Mouse (Mus musculus): Measurements from ENCODE around the gene Alkbh4. TPM values are rescaled to one million over a fixed set of nuclear protein-coding genes. Genes with fewer than 3 reads are reported as not detected.

The Alkbh4 gene
- 6.7 TPM for polyA plus RNA-seq (2012; fragmentation: generic; extraction: Trizol)

DNA sequence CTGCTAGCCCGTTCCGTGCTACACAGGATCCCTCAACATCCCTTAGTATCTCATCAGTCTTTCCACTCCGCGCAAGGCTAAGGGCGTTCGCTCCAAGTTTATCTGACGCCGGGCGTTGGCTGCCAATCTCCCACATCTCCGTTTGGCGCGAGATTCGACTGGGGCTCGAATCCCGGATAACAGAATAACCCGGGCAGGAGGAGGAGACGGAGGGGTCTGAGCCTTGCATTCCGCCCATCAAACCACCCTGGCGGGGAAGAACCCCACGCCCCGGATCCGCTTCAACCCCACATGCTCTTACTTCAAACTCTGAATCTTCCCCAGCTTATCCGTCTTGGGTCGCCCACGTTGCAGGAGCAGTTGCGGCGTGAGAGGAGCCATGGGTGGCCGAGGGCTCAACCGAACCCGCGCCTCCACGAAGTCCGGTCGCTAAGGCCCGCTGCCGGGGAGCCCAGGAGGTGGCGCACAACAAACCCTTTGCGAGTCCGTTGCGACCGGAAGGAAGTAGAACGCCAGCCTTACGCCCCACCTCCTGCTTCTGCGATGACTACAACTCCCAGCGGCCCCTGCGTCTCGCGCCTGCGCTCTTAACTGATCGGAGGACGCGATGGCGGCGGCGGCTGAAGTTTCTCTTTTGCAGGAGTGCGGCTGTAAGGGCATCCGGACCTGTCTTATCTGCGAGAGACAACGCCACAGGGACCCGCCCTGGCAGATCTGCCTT is at the start of gene Alkbh4, which contains the start of gene Lrwd1:
Alkbh4 (plus strand) TSS at position 576 of the 721 bp plus-strand sequence.
Lrwd1 (minus strand) TSS at position 504 of the 721 bp plus-strand sequence.
- peaks cover 20% of the 10 kb centered on the region for H3K79me2 ChIP-seq (ENCODE audit: control insufficient read depth, insufficient read depth)
- H3ac ChIP-seq (ENCODE audit: control insufficient read depth, insufficient read length): peak within 1 kb of the TSS; percentile 45
- H3K27me3 ChIP-seq (ENCODE audit: control insufficient read depth, insufficient read depth, insufficient read length): no peaks in the 10 kb centered on the region
- H3K4me2 ChIP-seq (ENCODE audit: low read depth): peak within 1 kb of the TSS; percentile 79
- H3K4me3 ChIP-seq: peak within 1 kb of the TSS; percentile 96
- H3K36me3 ChIP-seq (ENCODE audit: control insufficient read depth, insufficient read depth): peaks cover 2% of the 10 kb centered on the region
- TF ChIP-seq MYOG (IDR thresholded peaks at IDR 0.05; ENCODE audit: control insufficient read depth in 1 of 3, insufficient read depth in 1 of 3, insufficient read length in 2 of 3, low read depth in 2 of 3): peak in 1 of 3 experiments; percentile 9
- peak; percentile 68 for TF ChIP-seq POLR2AphosphoS2 (IDR thresholded peaks at IDR 0.05; ENCODE audit: insufficient read length, low read depth)
- no peak for TF ChIP-seq CEBPB (IDR thresholded peaks at IDR 0.05; ENCODE audit: insufficient read depth, poor library complexity, severe bottlenecking)
- peak; percentile 41 for TF ChIP-seq E2F4 (IDR thresholded peaks at IDR 0.05; ENCODE audit: insufficient read depth)
- peak; percentile 74 for TF ChIP-seq POLR2A (IDR thresholded peaks at IDR 0.05; ENCODE audit: insufficient read length, low read depth)

DNA sequence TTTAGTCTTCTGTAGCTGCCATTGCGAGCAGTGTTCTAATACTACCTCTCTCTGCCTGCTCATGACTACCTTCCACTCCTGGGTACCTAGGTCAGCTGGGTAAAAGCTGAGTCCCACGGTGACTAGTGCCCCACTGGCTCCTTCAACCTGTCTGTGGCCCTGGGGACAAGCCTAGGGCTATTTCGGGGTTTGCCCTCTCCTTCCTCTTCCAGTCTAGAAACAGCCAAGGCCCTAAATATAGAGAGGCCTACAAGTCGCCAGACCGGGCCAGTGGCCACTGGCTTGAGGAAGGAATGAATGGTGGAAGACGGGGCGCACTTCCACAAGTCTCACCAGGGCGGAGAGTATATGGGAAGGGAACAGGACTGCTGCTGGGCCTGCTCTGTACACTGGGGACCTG is 49.7 kb upstream of the Alkbh4 start:
- Histone ChIP-seq H3ac (ENCODE audit: control insufficient read depth, insufficient read length) (no peak overlapping the region), H3K36me3 (ENCODE audit: control insufficient read depth, insufficient read depth) (no peaks in the 10 kb centered on the region), H3K79me2 (ENCODE audit: control insufficient read depth, insufficient read depth) (peaks cover 12% of the 10 kb centered on the region), H3K4me3 (no peak overlapping the region), H3K4me2 (ENCODE audit: low read depth) (peak overlapping the region; percentile 88), H3K27me3 (ENCODE audit: control insufficient read depth, insufficient read depth, insufficient read length) (no peaks in the 10 kb centered on the region)
- no peak for TF ChIP-seq MAX (IDR thresholded peaks at IDR 0.05; ENCODE audit: low read depth)
- TF ChIP-seq TCF3 (IDR thresholded peaks at IDR 0.05; ENCODE audit: insufficient read length, low read depth): no peak
- no peak for TF ChIP-seq SRF (IDR thresholded peaks at IDR 0.05; ENCODE audit: control insufficient read depth, insufficient read length, low read depth)
- TF ChIP-seq USF1 (IDR thresholded peaks at IDR 0.05; ENCODE audit: low read depth): no peak
- TF ChIP-seq POLR2AphosphoS2 (IDR thresholded peaks at IDR 0.05; ENCODE audit: insufficient read length, low read depth): no peak
- TF ChIP-seq MYOG (IDR thresholded peaks at IDR 0.05; ENCODE audit: control insufficient read depth in 1 of 3, insufficient read depth in 1 of 3, insufficient read length in 2 of 3, low read depth in 2 of 3): no peak
- no peak for TF ChIP-seq CEBPB (IDR thresholded peaks at IDR 0.05; ENCODE audit: insufficient read depth, poor library complexity, severe bottlenecking)
- no peak for TF ChIP-seq E2F4 (IDR thresholded peaks at IDR 0.05; ENCODE audit: insufficient read depth)
- TF ChIP-seq REST (IDR thresholded peaks at IDR 0.05; ENCODE audit: insufficient read depth, insufficient read length): no peak
- no peak for TF ChIP-seq POLR2A (IDR thresholded peaks at IDR 0.05; ENCODE audit: insufficient read length, low read depth)
- TF ChIP-seq TCF12 (IDR thresholded peaks at IDR 0.05; ENCODE audit: insufficient read depth, poor library complexity, severe bottlenecking): no peak
- TF ChIP-seq MYOD1 (IDR thresholded peaks at IDR 0.05; ENCODE audit: control insufficient read depth in 1 of 3, insufficient read length in 2 of 3, low read depth in 2 of 3): no peak

DNA sequence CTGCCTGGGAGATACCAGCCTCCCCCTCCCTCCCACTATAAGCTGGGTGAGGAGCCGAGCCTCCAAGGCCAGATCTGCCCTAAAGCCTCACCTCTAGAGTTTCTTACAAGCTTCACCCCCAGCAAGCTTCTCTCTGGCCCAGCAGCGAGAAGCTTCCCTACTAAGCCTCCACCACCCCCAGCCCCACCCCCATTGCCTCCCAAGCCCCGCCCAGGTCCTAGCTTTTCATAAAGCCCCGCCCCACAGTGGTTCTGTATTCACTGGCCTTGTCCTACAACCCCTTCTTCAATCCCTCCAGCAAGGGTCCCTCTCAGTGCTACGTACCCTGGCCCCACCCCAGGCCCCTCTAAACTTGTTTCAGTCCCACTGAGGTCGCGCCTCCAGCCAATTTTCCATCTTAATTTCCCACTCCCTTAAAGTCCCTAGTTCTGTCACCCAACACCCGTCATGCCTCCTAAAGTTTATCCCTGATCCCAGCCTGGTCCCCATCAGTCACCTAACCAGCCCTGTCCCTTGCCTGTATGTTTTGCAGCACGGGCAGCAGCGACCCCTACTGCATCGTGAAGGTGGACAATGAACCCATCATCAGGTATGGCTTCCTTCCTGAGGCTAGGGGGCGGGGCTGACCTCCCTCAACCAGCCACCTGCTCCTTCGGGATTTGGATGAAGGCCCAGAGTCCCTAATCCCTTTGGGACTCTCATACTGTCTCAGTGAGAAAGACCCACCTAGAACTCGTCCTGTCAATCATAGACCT is 46.9 kb upstream of the Alkbh4 start:
- H3K4me2 ChIP-seq (ENCODE audit: low read depth): no peak overlapping the region
- TF ChIP-seq USF1 (IDR thresholded peaks at IDR 0.05; ENCODE audit: low read depth) (no peak), MAX (IDR thresholded peaks at IDR 0.05; ENCODE audit: low read depth) (no peak), SRF (IDR thresholded peaks at IDR 0.05; ENCODE audit: control insufficient read depth, insufficient read length, low read depth) (no peak), TCF12 (IDR thresholded peaks at IDR 0.05; ENCODE audit: insufficient read depth, poor library complexity, severe bottlenecking) (no peak)
- H3K27me3 ChIP-seq (ENCODE audit: control insufficient read depth, insufficient read depth, insufficient read length): no peaks in the 10 kb centered on the region
- peaks cover 12% of the 10 kb centered on the region for H3K79me2 ChIP-seq (ENCODE audit: control insufficient read depth, insufficient read depth)
- no peak overlapping the region for H3K4me3 ChIP-seq
- no peaks in the 10 kb centered on the region for H3K36me3 ChIP-seq (ENCODE audit: control insufficient read depth, insufficient read depth)
- H3ac ChIP-seq (ENCODE audit: control insufficient read depth, insufficient read length): no peak overlapping the region

DNA sequence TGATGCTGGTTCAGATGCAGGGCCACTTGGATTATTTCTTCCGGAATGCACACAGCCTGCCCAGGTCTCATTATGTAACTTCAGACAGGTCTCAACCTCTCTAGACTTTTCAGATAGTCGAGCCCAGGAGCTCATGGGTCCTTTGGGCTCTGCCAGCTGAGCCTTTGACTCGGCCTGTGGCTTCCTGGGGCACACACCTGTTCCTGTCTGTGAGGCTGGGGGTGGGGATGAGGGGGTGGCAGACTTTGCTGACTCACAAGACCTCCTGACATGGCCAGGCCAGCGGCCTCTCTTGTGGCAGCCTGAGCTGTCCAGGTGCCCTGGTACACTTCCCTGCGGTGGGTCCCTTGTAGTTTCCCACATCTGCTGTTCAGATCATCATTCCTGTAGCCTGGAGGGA is 44.0 kb upstream of the Alkbh4 start:
- no peak overlapping the region for H3K4me3 ChIP-seq
- no peaks in the 10 kb centered on the region for H3K36me3 ChIP-seq (ENCODE audit: control insufficient read depth, insufficient read depth)
- H3K79me2 ChIP-seq (ENCODE audit: control insufficient read depth, insufficient read depth): no peaks in the 10 kb centered on the region
- H3K4me2 ChIP-seq (ENCODE audit: low read depth): peak overlapping the region; percentile 27
- H3ac ChIP-seq (ENCODE audit: control insufficient read depth, insufficient read length): no peak overlapping the region
- no peaks in the 10 kb centered on the region for H3K27me3 ChIP-seq (ENCODE audit: control insufficient read depth, insufficient read depth, insufficient read length)
- TF ChIP-seq MYOG (IDR thresholded peaks at IDR 0.05; ENCODE audit: control insufficient read depth in 1 of 3, insufficient read depth in 1 of 3, insufficient read length in 2 of 3, low read depth in 2 of 3) (peak in 2 of 3 experiments; percentile 24 to 74), MAX (IDR thresholded peaks at IDR 0.05; ENCODE audit: low read depth) (no peak), TCF12 (IDR thresholded peaks at IDR 0.05; ENCODE audit: insufficient read depth, poor library complexity, severe bottlenecking) (peak; percentile 50), MYOD1 (IDR thresholded peaks at IDR 0.05; ENCODE audit: control insufficient read depth in 1 of 3, insufficient read length in 2 of 3, low read depth in 2 of 3) (peak; percentile 92 to 99 (median 97))

All from myocyte (in vitro differentiated cells).